8 mouse cellular contexts compared by ENCODE assay signal in genomic region chr4:111886607-111887006, GRCm38 (mm10). TPM values are rescaled to one million over a fixed set of nuclear protein-coding genes. Genes with fewer than 3 reads are reported as not detected.
DNase-seq lines count a peak whose midpoint lies in the region; ATAC-seq and TF ChIP-seq lines count a peak whose summit lies in the region.

No protein-coding gene starts in this region.

- H3K4me3 ChIP-seq in cerebellum, adult 2 months (replicated peaks; ENCODE audit: insufficient read depth, low read depth, low read length): no peak overlapping the region
- H3K4me3 ChIP-seq in hindbrain, embryonic 13.5 days: no peak overlapping the region

- H3K9me3 ChIP-seq in hindbrain, embryonic 13.5 days: no peaks in the 10 kb centered on the region

- peak; percentile 82 for ATAC-seq in hindbrain, embryonic 13.5 days (ENCODE audit: low FRiP score)

- no peak overlapping the region for H3K27ac ChIP-seq in cerebellum, adult 2 months (ENCODE audit: insufficient read depth, low read length)
- H3K27ac ChIP-seq in hindbrain, embryonic 13.5 days: no peak overlapping the region

- 14% methylated on average over 4 of the region's 4 CpGs for WGBS in cerebellum, adult 2 months
- 25% methylated on average over 4 of the region's 4 CpGs for WGBS in hindbrain, embryonic 13.5 days

- peak; percentile 25; the same call in 1 of the 2 replicates for TF ChIP-seq CTCF in cerebellum, adult 2 months (IDR thresholded peaks at IDR 0.05; ENCODE audit: borderline replicate concordance, insufficient read depth, low read depth, low read length)

- no peaks in the 10 kb centered on the region for H3K4me1 ChIP-seq in cerebellum, adult 2 months (ENCODE audit: control insufficient read depth, insufficient read depth, low read length)
- H3K4me1 ChIP-seq in hindbrain, embryonic 13.5 days (replicated peaks): no peaks in the 10 kb centered on the region

- no peak overlapping the region for H3K9ac ChIP-seq in hindbrain, embryonic 13.5 days

- TF ChIP-seq POLR2A in cerebellum, adult 2 months (IDR thresholded peaks at IDR 0.05; ENCODE audit: borderline replicate concordance, insufficient read depth, low read length): no peak

- H3K4me2 ChIP-seq in hindbrain, embryonic 13.5 days: no peak overlapping the region

- no peaks in the 10 kb centered on the region for H3K36me3 ChIP-seq in hindbrain, embryonic 13.5 days

- DNase-seq in Muller cell, postnatal 12 days (ENCODE audit: inconsistent ontology term): peak; percentile 59
- DNase-seq in cerebellum, adult 2 months: peak; percentile 40 to 67
- DNase-seq in forelimb bud, embryonic 11.5 days (ENCODE audit: low read depth, low spot score): peak; percentile 74
- peak; percentile 60 for DNase-seq in layer of hippocampus, adult 9-11 months
- DNase-seq in lung, postnatal 10 days: peak; percentile 75
- DNase-seq in retina, postnatal 1 day: peak; percentile 73
- peak; percentile 76 for DNase-seq in urinary bladder, postnatal 25 days (ENCODE audit: low spot score)

- no peaks in the 10 kb centered on the region for H3K27me3 ChIP-seq in cerebellum, adult 2 months (ENCODE audit: control insufficient read depth, insufficient read depth, low read length)
- no peaks in the 10 kb centered on the region for H3K27me3 ChIP-seq in hindbrain, embryonic 13.5 days

RNA-seq across cellular contexts. Expression of gene Slc5a9, which starts 16.1 kb away (rescaled TPM):
- not detected in 2 replicates for polyA plus RNA-seq in cerebellum, adult 2 months (2012; rRNA removed)
- polyA plus RNA-seq in hindbrain, embryonic 13.5 days (2015; fragmentation: Nextera tagmentation; extraction: Ambion mirVana): not detected in 2 replicates

RNA-seq across cellular contexts. Expression of gene Skint8, which starts 32.6 kb away (rescaled TPM):
- polyA plus RNA-seq in cerebellum, adult 2 months (2012; rRNA removed): not detected in 2 replicates
- polyA plus RNA-seq in hindbrain, embryonic 13.5 days (2015; fragmentation: Nextera tagmentation; extraction: Ambion mirVana): not detected in 2 replicates
